Mouse (Mus musculus) layer of hippocampus, adult 2 months (tissue): ENCODE results near the gene Rabl6. TPM values are rescaled to one million over a fixed set of nuclear protein-coding genes. Genes with fewer than 3 reads are reported as not detected.

ENCODE experiments used
- DNase-seq, 2 experiments: peaks; one replicate each; pipeline ENCODE4 v3.0.0; 2022; ENCODE audit warnings: low spot score in 2 of 2
- H3K27ac ChIP-seq: fragments of 200-600 bp; 2 replicates; pipeline ENCODE4 v1.8.1; 2022
- H3K4me3 ChIP-seq: fragments of 200-600 bp; 2 replicates; pipeline ENCODE4 v1.8.1; 2022; ENCODE audit warnings: mild to moderate bottlenecking
- CTCF ChIP-seq: fragments of 200-600 bp; conservative IDR thresholded peaks from 2 replicates; pipeline ENCODE4 v1.8.1; 2022; ENCODE audit warnings: antibody characterized with exemption, mild to moderate bottlenecking, moderate library complexity
- total RNA-seq, 2 experiments: library from RNA; stranded (reverse); gene quantifications; 2 replicates each; pipeline ENCODE4 v1.2.3; 2021

Rabl6 gene
- total RNA-seq, 2 experiments from 2014 or later = 149 to 151 TPM

DNA sequence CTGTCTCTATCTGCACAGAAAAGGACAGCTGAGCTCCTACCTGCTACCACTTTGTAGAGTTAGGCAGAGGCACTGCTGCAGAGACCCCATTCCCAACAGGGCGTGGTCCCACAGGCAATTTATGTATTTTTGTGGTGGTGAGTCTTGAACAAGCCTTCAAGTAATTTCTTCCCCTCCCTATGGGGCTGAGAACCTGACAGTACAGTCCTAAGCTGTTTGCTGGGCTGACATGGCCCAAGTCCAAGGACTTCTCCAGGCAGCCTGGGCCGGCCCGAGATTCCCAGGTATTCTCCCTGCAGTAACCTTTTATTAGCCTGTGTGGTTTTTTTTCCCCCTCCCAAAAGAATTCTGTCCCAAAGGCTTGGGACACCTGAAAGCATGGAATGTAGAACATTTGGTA lies 24.2 kb downstream of the Rabl6 start:
- DNase-seq = no peak
- Histone ChIP-seq H3K27ac (peak overlapping the region; percentile 97), H3K4me3 (no peak overlapping the region)
- no peak for TF ChIP-seq CTCF

DNA sequence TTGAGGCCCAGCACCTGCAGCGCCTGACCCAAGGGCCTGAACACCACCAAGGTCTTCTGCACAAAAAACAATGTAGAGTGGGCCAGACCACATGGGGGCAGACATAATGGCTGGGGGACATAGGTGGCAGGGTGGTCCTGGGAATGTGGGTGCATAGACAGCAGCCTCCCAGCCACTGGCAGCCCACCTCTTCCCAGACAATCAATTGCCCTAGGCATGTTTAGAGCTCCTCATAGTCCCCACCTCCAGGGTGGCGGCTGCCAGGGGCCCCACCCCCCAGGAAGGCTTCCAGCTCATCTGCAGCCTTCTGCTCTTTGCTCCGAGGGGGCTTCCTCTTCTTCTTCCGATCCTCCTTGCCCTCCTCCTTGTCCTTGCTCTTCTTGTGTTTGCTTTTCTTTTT lies 24.8 kb downstream of the Rabl6 start:
- DNase-seq = no peak

DNA sequence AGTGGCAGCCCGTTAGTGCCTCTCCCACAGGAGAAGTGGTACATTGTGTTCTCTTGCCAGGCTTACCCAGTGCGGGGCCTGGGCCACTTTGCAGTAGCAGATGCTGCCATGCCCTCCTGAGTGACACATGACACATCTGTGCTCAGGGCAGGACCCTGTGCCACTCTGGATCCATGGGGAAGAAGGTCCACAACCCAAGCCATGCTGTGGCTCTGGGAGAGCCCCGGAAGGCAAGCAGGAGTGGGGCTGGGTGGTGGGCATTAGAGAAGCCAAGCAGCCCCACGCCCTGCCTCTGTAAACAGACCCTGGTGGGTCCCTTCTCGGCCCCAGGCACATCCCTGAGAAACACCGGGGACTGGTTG lies 25.2 kb downstream of the Rabl6 start:
- no peak overlapping the region for H3K4me3 ChIP-seq
- H3K27ac ChIP-seq = peak overlapping the region; percentile 97
- no peak for TF ChIP-seq CTCF
- no peak for DNase-seq

More for the DNA sequence above, 24.8 kb downstream of the Rabl6 start:
- Histone ChIP-seq H3K4me3 (no peak overlapping the region), H3K27ac (peak overlapping the region; percentile 97)
- TF ChIP-seq CTCF = no peak

DNA sequence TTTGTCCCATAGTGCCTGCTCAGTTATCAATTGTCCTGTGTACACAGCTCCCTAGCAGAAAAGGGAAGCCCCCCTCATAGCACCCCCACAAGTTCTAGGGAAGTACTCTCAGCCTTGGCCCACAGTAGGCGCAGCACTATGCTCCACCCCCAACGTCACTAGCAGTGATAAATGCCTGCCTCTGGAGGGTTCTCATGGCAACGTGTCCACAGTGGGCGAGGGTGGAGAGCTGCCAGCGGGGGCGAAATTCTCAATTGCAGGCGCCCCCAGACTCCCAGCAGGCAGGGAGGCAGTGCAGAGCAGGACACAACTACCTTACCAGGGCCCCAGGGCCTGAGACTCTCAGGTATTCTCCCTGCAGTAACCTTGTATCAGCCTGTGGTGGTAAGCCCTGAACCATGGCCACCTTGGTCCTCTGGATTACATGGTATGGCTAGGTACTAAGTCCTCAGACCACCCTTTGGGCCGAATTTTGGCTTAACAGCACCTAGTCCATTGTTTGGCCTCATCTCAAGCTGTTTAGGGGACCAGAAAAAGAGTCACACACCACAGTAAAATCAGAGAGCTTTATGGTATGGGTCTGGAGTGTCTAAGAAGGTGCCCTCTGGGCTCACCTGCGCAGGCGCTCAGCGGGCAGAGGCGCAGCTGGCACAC lies 25.7 kb downstream of the Rabl6 start:
- 0 out of 2 replicates have a peak, but pooled peaks have one; percentile 8 for TF ChIP-seq CTCF
- H3K4me3 ChIP-seq = peak overlapping the region; percentile 63
- peak; percentile 90 to 91 for DNase-seq
- peak overlapping the region; percentile 97 for H3K27ac ChIP-seq

DNA sequence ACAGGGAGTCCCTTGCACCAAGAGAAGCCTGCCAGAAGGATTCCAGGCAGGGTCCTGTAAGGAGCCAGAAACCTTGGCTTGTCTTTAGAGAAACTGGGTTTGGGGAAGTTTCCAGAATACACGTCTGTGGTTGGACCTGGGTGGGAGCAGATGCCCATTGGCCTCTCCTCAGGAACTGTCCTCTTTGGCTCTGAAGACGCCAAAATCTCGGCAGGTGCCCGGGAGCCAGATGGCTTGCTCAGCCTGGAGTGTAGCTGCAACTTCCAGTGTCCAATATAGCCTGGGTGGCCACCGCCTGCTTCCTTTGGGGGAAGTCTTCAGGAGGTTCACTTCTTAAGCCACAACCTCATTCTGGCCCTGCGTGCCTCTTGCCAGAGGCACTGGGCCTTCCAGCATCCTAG lies 26.4 kb downstream of the Rabl6 start:
- H3K4me3 ChIP-seq = peak overlapping the region; percentile 63
- no peak for TF ChIP-seq CTCF
- peak overlapping the region; percentile 97 for H3K27ac ChIP-seq
- peak in 1 of 2 experiments; percentile 42 for DNase-seq

DNA sequence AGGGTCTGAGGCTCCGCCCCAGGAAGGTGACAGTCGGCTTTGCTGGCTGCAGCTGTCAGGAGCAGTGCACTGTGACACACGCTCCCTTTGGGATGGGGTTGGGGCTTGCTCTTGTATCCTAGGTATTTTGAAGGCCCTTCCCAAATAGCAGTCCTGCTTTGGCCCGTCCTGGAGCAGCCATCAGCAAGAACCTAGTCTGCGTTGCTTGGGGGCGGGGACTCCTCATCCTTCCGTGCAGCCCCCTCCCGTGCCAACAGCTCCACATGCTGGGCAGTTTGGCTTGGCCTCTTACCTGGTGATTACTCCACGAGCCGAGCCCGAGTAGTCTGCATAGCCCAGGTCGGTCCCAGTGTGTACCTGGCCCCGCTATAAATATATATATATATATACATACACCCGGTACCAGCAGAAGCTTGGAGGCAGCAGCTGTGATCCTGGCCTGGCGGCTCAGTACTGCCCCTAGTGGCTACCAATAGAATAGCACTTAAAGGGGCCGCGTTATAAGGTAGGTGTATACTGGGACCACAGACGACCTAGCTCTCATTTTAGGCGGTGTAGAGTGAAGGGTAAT lies 26.9 kb downstream of the Rabl6 start, which contains the start of gene Ajm1:
Gene Ajm1, minus strand, starts transcription at position 464 of the 571 bp plus-strand sequence.
- peak; percentile 99 for TF ChIP-seq CTCF
- peak; percentile 83 to 84 for DNase-seq
- H3K27ac ChIP-seq = peak within 1 kb of the TSS; percentile 97
- peak within 1 kb of the TSS; percentile 63 for H3K4me3 ChIP-seq

DNA sequence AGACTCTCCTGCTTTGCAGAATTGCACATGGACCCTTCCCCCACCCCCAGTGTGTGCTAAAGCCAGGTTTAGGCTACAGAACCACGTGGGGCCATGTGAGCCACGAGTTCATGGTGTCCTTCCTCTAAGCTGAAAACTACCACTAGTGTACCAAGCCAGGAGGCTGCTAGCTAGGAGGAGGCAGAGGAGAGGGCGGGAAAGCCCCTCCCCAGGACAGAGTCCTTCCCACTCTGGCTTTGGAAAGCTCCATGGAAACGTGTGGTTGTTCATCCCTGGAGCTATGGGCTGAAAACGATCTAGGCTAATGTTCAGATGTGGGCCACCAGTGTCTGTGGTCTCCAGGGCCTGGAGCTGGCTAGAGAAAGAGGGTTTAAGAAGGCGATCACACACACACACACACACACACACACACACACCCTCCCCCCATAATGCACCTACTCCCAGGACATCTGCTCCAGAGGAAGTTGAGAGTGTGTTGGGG lies 27.7 kb downstream of the Rabl6 start:
- DNase-seq = peak; percentile 49 to 55
- TF ChIP-seq CTCF = no peak
- Histone ChIP-seq H3K27ac (peak overlapping the region; percentile 97), H3K4me3 (peak overlapping the region; percentile 63)

DNA sequence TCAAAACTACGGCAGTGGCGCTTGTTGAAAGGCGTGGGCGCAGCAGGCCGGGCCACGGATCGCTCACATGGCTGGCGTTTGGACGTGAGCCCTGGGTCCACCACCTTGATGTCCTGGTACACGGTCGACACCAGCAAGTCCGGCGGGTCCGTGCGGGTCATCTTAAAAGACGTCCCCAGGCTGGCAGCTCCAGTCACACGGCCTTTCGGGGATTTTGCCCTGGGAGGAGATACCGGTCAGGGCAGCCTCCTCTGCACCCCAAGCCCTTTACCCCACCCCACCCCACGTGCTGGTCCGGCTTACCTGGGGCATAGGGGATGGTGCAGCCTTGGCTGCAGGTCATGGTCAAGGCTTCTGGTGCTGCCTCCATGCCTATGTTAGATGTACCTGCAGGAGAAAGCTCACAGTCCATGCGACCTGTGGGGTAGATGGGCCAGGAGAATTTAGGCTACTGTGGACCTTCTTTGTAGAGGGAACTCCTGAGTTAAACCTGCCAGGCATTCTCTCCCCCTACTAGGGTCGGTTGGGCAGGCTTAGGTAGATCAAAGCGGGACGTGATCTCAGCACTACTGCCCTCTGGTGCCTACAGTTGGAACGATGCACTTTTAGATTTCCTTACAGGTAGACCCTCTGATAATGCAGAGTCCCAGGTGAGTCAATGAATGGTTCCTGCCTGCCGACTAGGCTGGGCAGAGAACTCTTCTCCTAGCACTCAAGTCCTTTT lies 28.4 kb downstream of the Rabl6 start:
- peak overlapping the region; percentile 97 for H3K27ac ChIP-seq
- peak; percentile 80 for TF ChIP-seq CTCF

DNA sequence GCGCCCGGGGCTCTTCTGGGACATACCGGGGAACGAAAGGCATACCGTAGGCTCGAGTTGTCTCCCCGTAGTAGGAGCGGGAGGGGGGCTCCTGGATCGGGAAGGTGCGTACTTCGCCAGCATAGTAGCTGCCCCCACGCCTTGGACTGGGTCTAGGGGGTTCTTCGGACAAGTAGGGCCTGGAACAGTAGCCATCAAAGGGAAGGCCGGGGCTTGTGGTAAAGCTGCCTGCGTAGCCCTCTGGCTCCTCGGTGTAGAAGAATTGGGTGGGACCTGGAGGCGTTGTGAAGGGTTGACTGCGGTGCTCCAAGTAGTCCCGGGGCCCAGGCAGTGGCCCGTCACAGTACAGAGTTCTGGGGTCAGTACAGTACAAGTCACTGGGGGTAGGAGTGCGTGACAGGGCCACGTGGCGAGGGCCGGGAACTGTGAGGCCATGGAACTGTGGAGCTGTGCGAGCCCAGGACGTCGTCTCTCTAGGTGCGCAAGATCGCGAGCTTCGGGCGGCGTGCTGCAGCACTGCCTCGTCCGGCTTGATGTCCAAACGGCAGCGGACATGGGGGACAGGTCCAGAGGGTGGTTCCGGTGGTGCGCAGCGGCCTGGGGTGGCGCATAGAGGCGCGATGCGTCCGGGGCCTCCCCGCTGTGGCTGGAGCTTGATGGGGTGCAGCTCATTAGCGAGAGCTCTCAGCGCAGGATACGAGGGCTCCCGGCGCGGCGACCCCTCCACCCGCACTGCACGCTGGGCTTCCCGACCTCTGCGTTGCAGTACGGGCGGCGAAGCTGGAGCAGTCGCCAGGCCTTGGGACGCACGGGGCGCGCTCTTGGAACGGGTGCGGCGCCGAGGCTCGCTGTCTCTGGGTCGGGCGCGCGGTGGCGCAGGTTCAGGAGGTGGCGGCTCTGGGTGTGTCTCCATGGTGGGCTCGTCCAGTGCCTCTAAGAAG lies 29.3 kb downstream of the Rabl6 start:
- DNase-seq = no peak
- no peak overlapping the region; the same call in 1 of the 2 replicates for H3K4me3 ChIP-seq
- no peak for TF ChIP-seq CTCF

More for the DNA sequence above, 28.4 kb downstream of the Rabl6 start:
- DNase-seq = peak; percentile 40 to 52
- peak overlapping the region; percentile 63 for H3K4me3 ChIP-seq

DNA sequence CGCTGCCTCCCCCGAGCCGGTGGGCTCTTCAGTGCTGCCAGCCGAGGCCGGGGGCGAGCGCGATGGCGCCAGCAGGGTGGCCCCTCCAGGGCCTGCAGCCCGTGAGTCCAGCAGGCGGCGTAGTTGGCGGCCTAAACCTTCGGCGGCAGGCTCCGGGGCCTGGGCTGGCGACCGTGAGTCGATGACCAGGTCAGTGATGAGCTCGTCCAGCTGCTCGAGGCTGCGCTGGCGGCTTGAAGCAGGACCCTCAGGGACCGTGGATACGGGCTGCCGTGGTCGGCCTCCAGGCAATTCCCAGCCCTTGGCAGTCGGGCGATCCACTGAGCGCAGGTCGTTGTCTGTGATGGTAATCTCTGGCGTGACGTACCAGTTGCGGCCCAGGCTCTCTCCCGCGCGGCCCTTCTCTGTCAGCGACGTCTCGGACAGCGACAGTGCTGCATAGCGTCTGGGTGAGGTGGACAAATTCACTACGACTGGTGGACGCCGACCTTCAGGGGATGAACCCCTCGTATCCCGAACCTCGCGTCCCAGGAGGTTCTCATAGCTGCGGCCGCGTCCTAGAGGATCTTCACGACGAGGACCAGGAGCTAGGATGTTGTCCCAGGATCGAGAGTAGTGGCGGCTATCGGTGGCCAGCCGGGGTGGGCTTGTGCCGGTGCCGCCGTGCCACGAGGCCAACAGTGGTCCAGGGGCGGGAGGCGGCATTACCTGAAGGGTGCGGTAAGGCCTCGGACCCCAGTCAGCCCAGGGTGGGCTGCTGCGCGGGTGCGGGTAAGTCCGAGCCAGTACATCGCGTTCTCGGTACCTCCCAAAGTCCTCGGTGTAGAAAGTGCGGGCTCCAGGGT lies 30.1 kb downstream of the Rabl6 start:
- DNase-seq = no peak
- H3K4me3 ChIP-seq = no peak overlapping the region
- H3K27ac ChIP-seq = peak overlapping the region; percentile 93
- peak; percentile 39 for TF ChIP-seq CTCF

More for the DNA sequence above, 29.3 kb downstream of the Rabl6 start:
- H3K27ac ChIP-seq = peak overlapping the region; percentile 97
